Mouse (Mus musculus) CH12.LX (cell line): Measurements from ENCODE around the gene Itk.

Experiments
- BHLHE40 ChIP-seq: IDR thresholded peaks from 2 replicates; pipeline ENCODE4 v1.6.1; 2011; ENCODE audit warnings: mild to moderate bottlenecking, low read depth, low read length, improper control_type of control experiment
- CHD2 ChIP-seq: IDR thresholded peaks from 2 replicates; pipeline ENCODE4 v1.6.1; 2011; ENCODE audit warnings: low read length, improper control_type of control experiment
- CTCF ChIP-seq, 2 experiments: IDR thresholded peaks in 1 of 2; conservative IDR thresholded peaks in 1 of 2; 2 replicates each; pipeline ENCODE4 v1.5.1; 2011 to 2012; ENCODE audit warnings: low read depth in 2 of 2, low read length in 2 of 2, improper control_type of control experiment in 1 of 2, inconsistent platforms in 1 of 2, mild to moderate bottlenecking in 1 of 2, moderate library complexity in 1 of 2
- EP300 ChIP-seq: IDR thresholded peaks from 2 replicates; pipeline ENCODE4 v1.6.1; 2011; ENCODE audit warnings: low read length, improper control_type of control experiment
- GABPA ChIP-seq: IDR thresholded peaks from 2 replicates; pipeline ENCODE4 v1.6.1; 2012; ENCODE audit warnings: low read depth, low read length, improper control_type of control experiment, inconsistent platforms; ENCODE audit not compliant: insufficient replicate concordance
- NRF1 ChIP-seq: IDR thresholded peaks from 2 replicates; pipeline ENCODE4 v1.6.1; 2014; ENCODE audit warnings: low read depth, mild to moderate bottlenecking, inconsistent platforms, low read length, improper control_type of control experiment, moderate library complexity
- POLR2A ChIP-seq: IDR thresholded peaks from 2 replicates; pipeline ENCODE4 v1.6.1; 2011; ENCODE audit warnings: low read depth, mild to moderate bottlenecking, improper control_type of control experiment, low read length
- POLR2AphosphoS2 ChIP-seq: IDR thresholded peaks from 2 replicates; pipeline ENCODE4 v1.6.1; 2011; ENCODE audit warnings: low read depth, low read length, improper control_type of control experiment
- SMC3 ChIP-seq: IDR thresholded peaks from 2 replicates; pipeline ENCODE4 v1.6.1; 2011; ENCODE audit warnings: low read depth, low read length, improper control_type of control experiment
- TBP ChIP-seq: conservative IDR thresholded peaks from 2 replicates; pipeline ENCODE4 v1.6.1; 2011; ENCODE audit warnings: low read depth, low read length, improper control_type of control experiment
- USF1 ChIP-seq: IDR thresholded peaks from 2 replicates; pipeline ENCODE4 v1.6.1; 2014; ENCODE audit warnings: low read depth, mild to moderate bottlenecking, inconsistent platforms, low read length, improper control_type of control experiment
- ZC3H11A ChIP-seq: IDR thresholded peaks from 2 replicates; pipeline ENCODE4 v1.6.1; 2012; ENCODE audit warnings: low read depth, mild to moderate bottlenecking, inconsistent platforms, low read length, improper control_type of control experiment
- ZNF384 ChIP-seq: IDR thresholded peaks from 2 replicates; pipeline ENCODE4 v1.6.1; 2012; ENCODE audit warnings: low read depth, low read length, improper control_type of control experiment, inconsistent platforms

DNA sequence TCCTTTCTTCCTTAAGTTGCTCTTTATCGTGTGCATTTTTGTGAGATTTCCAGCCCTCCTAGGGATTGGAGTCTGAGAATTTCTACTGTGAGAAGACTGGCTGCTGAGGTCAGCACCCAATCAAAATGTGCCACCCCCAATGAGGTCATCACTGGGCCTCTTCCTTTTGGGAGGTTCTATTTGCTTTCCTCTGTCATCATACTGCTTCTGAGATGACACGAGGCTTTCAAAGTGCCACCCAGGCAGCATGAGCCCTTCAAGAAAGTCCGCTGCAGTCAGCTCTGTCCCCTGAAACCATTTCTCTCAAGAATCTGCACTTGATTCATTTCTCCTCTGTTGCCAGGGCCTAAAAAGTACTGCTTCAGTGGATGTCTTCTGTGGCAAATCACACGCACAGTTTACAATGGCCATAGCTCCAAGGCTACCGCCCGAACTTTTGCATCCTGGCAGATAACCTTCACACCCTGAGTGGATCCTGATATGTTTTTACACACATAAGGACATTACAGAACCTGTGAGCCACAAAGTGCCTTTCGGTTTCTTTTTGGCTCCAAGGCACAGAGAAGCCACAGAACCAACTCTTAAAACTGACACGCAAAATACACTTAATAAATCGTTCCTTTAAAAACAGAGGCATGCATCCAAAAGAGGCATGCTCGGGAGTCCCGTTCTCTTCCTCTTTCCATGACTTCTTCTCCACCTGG lies 80.9 kb downstream of the Itk start:
- TF ChIP-seq CTCF (conservative IDR thresholded peaks at IDR 0.05 in 1 of 2, IDR thresholded peaks at IDR 0.05 in 1 of 2; ENCODE audit: low read depth in 2 of 2, low read length in 2 of 2) (no peak), SMC3 (peak; percentile 33), NRF1 (no peak), ZC3H11A (no peak), USF1 (no peak), ZNF384 (0 out of 2 replicates have a peak, but pooled peaks have one; percentile 29), POLR2A (peak; percentile 90), POLR2AphosphoS2 (peak; percentile 80; the same call in 1 of the 2 replicates), BHLHE40 (peak; percentile 68), CHD2 (peak; percentile 74), GABPA (0 out of 2 replicates have a peak, but pooled peaks have one; percentile 13), EP300 (peak; percentile 55; the same call in 1 of the 2 replicates), TBP (peak; percentile 95)
